ENCODE assay signal across 8 mouse cellular contexts in the genomic region with DNA sequence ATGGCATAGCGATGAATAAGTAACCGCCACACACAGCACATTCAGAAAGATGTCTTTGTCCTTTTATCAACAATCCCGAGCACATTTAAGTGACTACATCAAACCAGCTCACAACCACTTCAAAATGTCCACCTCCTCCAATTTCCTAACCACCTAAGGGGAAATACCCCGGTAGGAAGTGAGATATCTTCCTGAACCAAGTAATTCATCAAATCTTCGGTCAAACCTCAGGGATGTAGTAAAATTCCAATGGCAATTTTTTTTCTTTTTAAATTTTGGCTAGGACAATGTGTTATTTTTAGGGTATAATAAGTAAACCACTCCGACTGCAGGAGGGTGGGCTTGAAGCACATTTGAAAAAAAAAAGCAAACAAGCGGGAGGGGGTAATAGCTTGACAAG. TPM values are rescaled to one million over a fixed set of nuclear protein-coding genes. Genes with fewer than 3 reads are reported as not detected.
DNase-seq lines count a peak whose midpoint lies in the region; ATAC-seq and TF ChIP-seq lines count a peak whose summit lies in the region.

No protein-coding gene starts in this region.

- H3K9ac ChIP-seq in heart, embryonic 14.5 days (ENCODE audit: low read length): peak overlapping the region; percentile 98
- H3K9ac ChIP-seq in forebrain, embryonic 15.5 days (replicated peaks): peak overlapping the region; percentile 88
- peak overlapping the region; percentile 90 for H3K9ac ChIP-seq in liver, postnatal 0 days (replicated peaks)

- 31% methylated on average over 7 of the region's 7 CpGs for WGBS in heart, embryonic 14.5 days
- WGBS in forebrain, embryonic 15.5 days: 29% methylated on average over 7 of the region's 7 CpGs
- 35% methylated on average over 7 of the region's 7 CpGs for WGBS in liver, postnatal 0 days (ENCODE audit: insufficient replicate concordance)

- DNase-seq in heart, postnatal 25 days (ENCODE audit: low spot score): no peak
- no peak for DNase-seq in liver, postnatal 0 days
- DNase-seq in retina, postnatal 1 day: no peak
- DNase-seq in left cerebral cortex, adult 8-10 months (ENCODE audit: low spot score in 2 of 2): no peak
- no peak for DNase-seq in left cerebral cortex, postnatal 25 days (ENCODE audit: low spot score in 2 of 2)

- no peak for TF ChIP-seq CTCF in E14TG2a.4 (conservative IDR thresholded peaks at IDR 0.05; ENCODE audit: low read length)
- TF ChIP-seq CTCF in liver, postnatal 0 days (IDR thresholded peaks at IDR 0.05; ENCODE audit: low read depth): no peak

- intact Hi-C loops in heart, postnatal 25 days (cut with DNase I): loop anchor here (2.0 kb wide), 1 partner anchor 57 kb away; a partner anchor contains a TSS
- intact Hi-C loops in left cerebral cortex, postnatal 25 days (cut with DNase I): loop anchor here (2.0 kb wide), 1 partner anchor 69 kb away; a partner anchor contains a TSS

- H3K4me1 ChIP-seq in heart, embryonic 14.5 days (ENCODE audit: control insufficient read depth in 2 of 2, insufficient read depth in 2 of 2, low read length in 2 of 2): peaks cover 2 to 13% of the 10 kb centered on the region in 2 experiments; a peak in 2 of 4 replicates
- H3K4me1 ChIP-seq in E14TG2a.4 (replicated peaks; ENCODE audit: low read depth, low read length): peaks cover 56% of the 10 kb centered on the region
- peaks cover 36% of the 10 kb centered on the region for H3K4me1 ChIP-seq in forebrain, embryonic 15.5 days
- peaks cover 26% of the 10 kb centered on the region for H3K4me1 ChIP-seq in liver, postnatal 0 days (ENCODE audit: insufficient read depth)

- no peak overlapping the region for H3K27ac ChIP-seq in heart, embryonic 14.5 days (replicated peaks in 1 of 2; ENCODE audit: control insufficient read depth in 1 of 2, insufficient read depth in 1 of 2, low read depth in 2 of 2, low read length in 2 of 2)
- peak overlapping the region; percentile 1; the same call in 1 of the 2 replicates for H3K27ac ChIP-seq in forebrain, embryonic 15.5 days (replicated peaks)
- H3K27ac ChIP-seq in liver, postnatal 0 days (ENCODE audit: low read depth): no peak overlapping the region

- no peaks in the 10 kb centered on the region for H3K9me3 ChIP-seq in heart, embryonic 14.5 days (ENCODE audit: control insufficient read depth, low read length)
- no peaks in the 10 kb centered on the region for H3K9me3 ChIP-seq in E14TG2a.4 (ENCODE audit: low read length)
- H3K9me3 ChIP-seq in forebrain, embryonic 15.5 days: no peaks in the 10 kb centered on the region
- no peaks in the 10 kb centered on the region for H3K9me3 ChIP-seq in liver, postnatal 0 days (ENCODE audit: low read length)

- no peak for ATAC-seq in heart, embryonic 14.5 days (ENCODE audit: insufficient number of reproducible peaks, insufficient read depth, low FRiP score, low read depth)
- ATAC-seq in forebrain, embryonic 15.5 days (replicated peaks): no peak
- ATAC-seq in liver, postnatal 0 days: no peak

- H3K4me3 ChIP-seq in heart, embryonic 14.5 days (ENCODE audit: control insufficient read depth in 1 of 2, insufficient read depth in 1 of 2, low read depth in 1 of 2, low read length in 2 of 2): peak overlapping the region; percentile 81 to 99; a peak in 3 of 4 replicates
- peak overlapping the region; percentile 98 for H3K4me3 ChIP-seq in E14TG2a.4 (replicated peaks; ENCODE audit: low read length)
- peak overlapping the region; percentile 90 for H3K4me3 ChIP-seq in forebrain, embryonic 15.5 days
- peak overlapping the region; percentile 80 for H3K4me3 ChIP-seq in liver, postnatal 0 days (ENCODE audit: low read depth, low read length)

- peak overlapping the region; percentile 87 for H3K4me2 ChIP-seq in heart, embryonic 14.5 days (ENCODE audit: low read length)
- peak overlapping the region; percentile 60 for H3K4me2 ChIP-seq in forebrain, embryonic 15.5 days (replicated peaks)
- H3K4me2 ChIP-seq in liver, postnatal 0 days (ENCODE audit: low read depth, low read length): peak overlapping the region; percentile 95

- TF ChIP-seq EP300 in liver, postnatal 0 days (IDR thresholded peaks at IDR 0.05; ENCODE audit: low read depth): no peak

- H3K36me3 ChIP-seq in heart, embryonic 14.5 days (ENCODE audit: control insufficient read depth, insufficient read depth, low read length): peaks cover 7% of the 10 kb centered on the region; the same call in 1 of the 2 replicates
- H3K36me3 ChIP-seq in E14TG2a.4 (ENCODE audit: insufficient read depth, low read length): peaks cover 13% of the 10 kb centered on the region
- no peaks in the 10 kb centered on the region for H3K36me3 ChIP-seq in forebrain, embryonic 15.5 days
- H3K36me3 ChIP-seq in liver, postnatal 0 days (replicated peaks; ENCODE audit: insufficient read depth, low read length): no peaks in the 10 kb centered on the region; the same call in 1 of the 2 replicates

- no peaks in the 10 kb centered on the region for H3K27me3 ChIP-seq in heart, embryonic 14.5 days (ENCODE audit: control insufficient read depth, insufficient read depth, low read length)
- H3K27me3 ChIP-seq in E14TG2a.4 (ENCODE audit: insufficient read depth, low read length): no peaks in the 10 kb centered on the region
- H3K27me3 ChIP-seq in forebrain, embryonic 15.5 days: no peaks in the 10 kb centered on the region
- no peaks in the 10 kb centered on the region for H3K27me3 ChIP-seq in liver, postnatal 0 days (ENCODE audit: insufficient read depth, low read length)

RNA-seq across cellular contexts. Expression of a gene that starts 1.1 kb away (rescaled TPM):
- polyA plus RNA-seq in heart, embryonic 14.5 days (2014; fragmentation: Nextera tagmentation; extraction: Ambion mirVana): 17.2 and 18.4 TPM in 2 replicates
- total RNA-seq in heart, postnatal 25 days (2021): 10 to 100 TPM; 21.3 to 21.5 TPM
- polyA plus RNA-seq in forebrain, embryonic 15.5 days (2015; fragmentation: Nextera tagmentation; extraction: Ambion mirVana): 30.2 and 36.0 TPM in 2 replicates
- polyA plus RNA-seq in liver, postnatal 0 days (2015; fragmentation: Nextera tagmentation; extraction: Ambion mirVana): 4.7 and 4.9 TPM in 2 replicates
- 10 to 100 TPM; 45.3 to 49.9 (median 48.9) TPM for total RNA-seq in left cerebral cortex, adult 8-10 months (2022)
- 10 to 100 TPM; 51.2 to 52.5 TPM for total RNA-seq in left cerebral cortex, postnatal 25 days (2021)

RNA-seq across cellular contexts. Expression of a gene that starts 57.7 kb away (rescaled TPM):
- polyA plus RNA-seq in heart, embryonic 14.5 days (2014; fragmentation: Nextera tagmentation; extraction: Ambion mirVana): 183 and 195 TPM in 2 replicates
- 10 to 100 TPM; 54.9 to 60.7 TPM for total RNA-seq in heart, postnatal 25 days (2021)
- polyA plus RNA-seq in forebrain, embryonic 15.5 days (2015; fragmentation: Nextera tagmentation; extraction: Ambion mirVana): 57.7 and 59.5 TPM in 2 replicates
- polyA plus RNA-seq in liver, postnatal 0 days (2015; fragmentation: Nextera tagmentation; extraction: Ambion mirVana): 96.4 and 96.8 TPM in 2 replicates
- 10 to 100 TPM; 73.6 to 84.7 (median 79.1) TPM for total RNA-seq in left cerebral cortex, adult 8-10 months (2022)
- total RNA-seq in left cerebral cortex, postnatal 25 days (2021): 10 to 100 TPM; 75.5 to 75.6 TPM
